Mouse (Mus musculus) midbrain, embryonic 14.5 days (tissue): ENCODE measurements around the gene Gm26920. TPM values are rescaled to one million over a fixed set of nuclear protein-coding genes. Genes with fewer than 3 reads are reported as not detected.

Experiments used
- ATAC-seq: fragments of 200-750 bp; cut with Nextera tagmentation; 2 replicates; pipeline ENCODE4 v1.8.0; 2017; ENCODE audit warnings: moderate number of reproducible peaks, moderate library complexity; ENCODE audit not compliant: low FRiP score, low TSS enrichment
- DNase-seq: peaks from one replicate; pipeline ENCODE4 v3.0.0-alpha.2; 2015
- H3K27ac ChIP-seq: fragments of 300-500 bp; sonication (generic); replicated peaks from 2 replicates; pipeline ENCODE4 v1.5.1; 2014; ENCODE audit warnings: mild to moderate bottlenecking, low read depth, low read length, moderate library complexity
- H3K27me3 ChIP-seq: fragments of 300-500 bp; sonication (generic); 2 replicates; pipeline ENCODE4 v1.6.1; 2014; ENCODE audit warnings: low read length, control low read depth, mixed read lengths; ENCODE audit not compliant: control insufficient read depth, insufficient read depth
- H3K36me3 ChIP-seq: fragments of 300-500 bp; sonication (generic); 2 replicates; pipeline ENCODE4 v1.6.1; 2014; ENCODE audit warnings: low read length, control low read depth; ENCODE audit not compliant: control insufficient read depth, insufficient read depth
- H3K4me1 ChIP-seq: fragments of 300-500 bp; sonication (generic); 2 replicates; pipeline ENCODE4 v1.6.1; 2014; ENCODE audit warnings: mild to moderate bottlenecking, antibody characterized with exemption, low read length, control low read depth; ENCODE audit not compliant: control insufficient read depth, insufficient read depth
- H3K4me2 ChIP-seq: fragments of 300-500 bp; sonication (generic); 2 replicates; pipeline ENCODE4 v1.6.1; 2014; ENCODE audit warnings: mild to moderate bottlenecking, low read length, moderate library complexity
- H3K4me3 ChIP-seq: fragments of 300-500 bp; sonication (generic); replicated peaks from 2 replicates; pipeline ENCODE4 v1.5.1; 2014; ENCODE audit warnings: low read depth, low read length
- H3K9ac ChIP-seq: fragments of 300-500 bp; sonication (generic); replicated peaks from 2 replicates; pipeline ENCODE4 v1.6.1; 2014; ENCODE audit warnings: mild to moderate bottlenecking, low read length, moderate library complexity
- H3K9me3 ChIP-seq: fragments of 300-500 bp; sonication (generic); 2 replicates; pipeline ENCODE4 v1.6.1; 2016; ENCODE audit warnings: low read length, control low read depth, mixed read lengths; ENCODE audit not compliant: control insufficient read depth
- WGBS: fragments of 180-500 bp; shearing (Covaris S2); extraction: QIAGEN DNeasy Blood & Tissue Kit; methylation state at CpG from one replicate; pipeline ENCODE4 v1.1.7; 2014; 5-methylcytosine and 5-hydroxymethylcytosine counted together
- polyA plus RNA-seq: library from polyadenylated mRNA; unstranded; fragments of >200 nt; fragmentation: Nextera tagmentation; extraction: Ambion mirVana; gene quantifications from 2 replicates; pipeline ENCODE4 v1.2.1, GENCODE M21; 2014

Gm26920 gene
- polyA plus RNA-seq, 1 experiment from 2014 or later = 1.8 TPM

- Histone ChIP-seq H3K36me3 (peaks cover 42% of the 10 kb centered on the region), H3K9ac (no peak overlapping the region), H3K27ac (no peak overlapping the region), H3K4me2 (no peak overlapping the region), H3K27me3 (no peaks in the 10 kb centered on the region), H3K4me3 (no peak overlapping the region), H3K9me3 (peaks cover 10% of the 10 kb centered on the region), H3K4me1 (peaks cover 6% of the 10 kb centered on the region)
- no peak for ATAC-seq
- DNase-seq = no peak
- WGBS = 98% methylated on average over 13 of the region's 13 CpGs
These were observed 9.1 kb upstream of the Gm26920 start for GRCm38 (mm10) chr7:30099297-30099696.

- Histone ChIP-seq H3K27me3 (no peaks in the 10 kb centered on the region), H3K36me3 (peaks cover 9% of the 10 kb centered on the region), H3K27ac (peak overlapping the region; percentile 99; the same call in 1 of the 2 replicates), H3K4me3 (peak overlapping the region; percentile 67), H3K4me2 (peak overlapping the region; percentile 71), H3K4me1 (peaks cover 11% of the 10 kb centered on the region), H3K9me3 (no peaks in the 10 kb centered on the region), H3K9ac (peak overlapping the region; percentile 88)
- ATAC-seq (no peak), DNase-seq (peak; percentile 47)
- WGBS = 5% methylated on average over 5 of the region's 5 CpGs
These were observed 5.4 kb upstream of the Gm26920 start for GRCm38 (mm10) chr7:30095551-30096125.

GRCm38 (mm10) chr7:30094646-30095429, 4.6 kb upstream of the Gm26920 start, which contains the start of gene Zfp260:
Gene Zfp260 (plus strand): TSS chr7:30094777.
- Histone ChIP-seq H3K27me3 (no peaks in the 10 kb centered on the region), H3K36me3 (peaks cover 2% of the 10 kb centered on the region), H3K9ac (peak within 1 kb of the TSS; percentile 88), H3K9me3 (no peaks in the 10 kb centered on the region), H3K4me3 (peak within 1 kb of the TSS; percentile 67), H3K4me1 (peaks cover 11% of the 10 kb centered on the region), H3K27ac (peak within 1 kb of the TSS; percentile 99), H3K4me2 (peak within 1 kb of the TSS; percentile 71)
- DNase-seq (peak; percentile 98), ATAC-seq (peak; percentile 84)
- WGBS = under 1% methylated on average over 26 of the region's 26 CpGs

- Histone ChIP-seq H3K9ac (no peak overlapping the region), H3K27me3 (no peaks in the 10 kb centered on the region), H3K4me2 (peak overlapping the region; percentile 71), H3K9me3 (no peaks in the 10 kb centered on the region), H3K36me3 (no peaks in the 10 kb centered on the region; the same call in 1 of the 2 replicates), H3K4me3 (peak overlapping the region; percentile 67), H3K27ac (peak overlapping the region; percentile 99; the same call in 1 of the 2 replicates), H3K4me1 (peaks cover 17% of the 10 kb centered on the region)
- WGBS = 76% methylated on average over 6 of the region's 6 CpGs
- DNase-seq (no peak), ATAC-seq (no peak)
These were observed 3.8 kb upstream of the Gm26920 start for GRCm38 (mm10) chr7:30093918-30094415.

- H3K36me3 ChIP-seq = no peaks in the 10 kb centered on the region
- ATAC-seq = no peak
These were observed 2.5 kb upstream of the Gm26920 start for GRCm38 (mm10) chr7:30092666-30093065.

GRCm38 (mm10) chr7:30090970-30091585, 868 bp upstream of the Gm26920 start:
- peak overlapping the region; percentile 90 for H3K27ac ChIP-seq
- peak overlapping the region; percentile 65 for H3K4me3 ChIP-seq
- H3K4me2 ChIP-seq = peak overlapping the region; percentile 86
- H3K9ac ChIP-seq = peak overlapping the region; percentile 66; the same call in 1 of the 2 replicates
- peaks cover 7% of the 10 kb centered on the region for H3K36me3 ChIP-seq
- H3K9me3 ChIP-seq = no peaks in the 10 kb centered on the region
- WGBS = 7% methylated on average over 9 of the region's 9 CpGs
- H3K27me3 ChIP-seq = no peaks in the 10 kb centered on the region
- no peak for ATAC-seq
- peaks cover 29% of the 10 kb centered on the region for H3K4me1 ChIP-seq
- DNase-seq = peak; percentile 78

More at GRCm38 (mm10) chr7:30092666-30093065, 2.5 kb upstream of the Gm26920 start:
- H3K9ac ChIP-seq = no peak overlapping the region
- H3K4me2 ChIP-seq = no peak overlapping the region
- H3K4me3 ChIP-seq = no peak overlapping the region
- H3K27me3 ChIP-seq = no peaks in the 10 kb centered on the region
- DNase-seq = no peak
- no peak overlapping the region for H3K27ac ChIP-seq
- WGBS = 83% methylated on average over 9 of the region's 9 CpGs
- no peaks in the 10 kb centered on the region for H3K9me3 ChIP-seq
- peaks cover 30% of the 10 kb centered on the region for H3K4me1 ChIP-seq

- DNase-seq (no peak), ATAC-seq (no peak)
- H3K4me3 ChIP-seq = peak overlapping the region; percentile 65
- peak overlapping the region; percentile 86 for H3K4me2 ChIP-seq
- no peak overlapping the region for H3K27ac ChIP-seq
- H3K9ac ChIP-seq = peak overlapping the region; percentile 66
- H3K27me3 ChIP-seq = no peaks in the 10 kb centered on the region
- 16% methylated on average over 6 of the region's 6 CpGs for WGBS
- H3K4me1 ChIP-seq = peaks cover 26% of the 10 kb centered on the region
- H3K36me3 ChIP-seq = peaks cover 23% of the 10 kb centered on the region
- H3K9me3 ChIP-seq = no peaks in the 10 kb centered on the region
These were observed 805 bp downstream of the Gm26920 start for GRCm38 (mm10) chr7:30089405-30089804.

GRCm38 (mm10) chr7:30086524-30086923, 3.7 kb downstream of the Gm26920 start:
- Histone ChIP-seq H3K4me2 (no peak overlapping the region), H3K27ac (no peak overlapping the region), H3K4me1 (peaks cover 20% of the 10 kb centered on the region), H3K9ac (no peak overlapping the region), H3K4me3 (no peak overlapping the region), H3K27me3 (no peaks in the 10 kb centered on the region), H3K9me3 (no peaks in the 10 kb centered on the region), H3K36me3 (peaks cover 36% of the 10 kb centered on the region)
- ATAC-seq (no peak), DNase-seq (no peak)
- whole genome bisulfite sequencing = 94% methylated on average over 9 of the region's 9 CpGs
